Mouse (Mus musculus): Measurements from ENCODE around the gene Yeats4.

DNA sequence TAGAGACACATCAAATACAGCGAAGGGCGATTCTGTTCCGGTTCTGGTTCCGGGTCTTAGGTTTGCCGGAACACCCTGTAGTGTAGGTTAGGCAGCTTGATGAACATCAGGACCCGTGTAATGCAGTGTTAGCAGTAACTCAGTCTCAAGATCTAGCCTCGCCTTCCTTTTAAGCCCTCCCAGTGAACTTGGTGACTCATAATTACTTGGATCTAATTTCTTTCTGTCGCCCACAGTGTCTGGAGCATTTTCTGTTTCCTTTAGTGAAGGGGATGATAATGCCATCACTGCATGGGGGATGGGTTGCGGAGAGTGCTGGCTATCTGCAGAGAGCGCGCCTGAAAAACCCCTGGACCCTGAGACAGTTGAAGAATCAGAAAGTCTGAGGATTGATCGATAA is 49.7 kb downstream of the Yeats4 start:
- peak; percentile 70 for TF ChIP-seq POLR2A (IDR thresholded peaks at IDR 0.05; ENCODE audit: insufficient read length, low read depth)
- no peak for TF ChIP-seq MYOG (IDR thresholded peaks at IDR 0.05; ENCODE audit: control insufficient read depth in 1 of 3, insufficient read depth in 1 of 3, insufficient read length in 2 of 3, low read depth in 2 of 3)
- no peak for TF ChIP-seq CEBPB (IDR thresholded peaks at IDR 0.05; ENCODE audit: insufficient read depth, poor library complexity, severe bottlenecking)
- no peak for TF ChIP-seq MAX (IDR thresholded peaks at IDR 0.05; ENCODE audit: low read depth)
- TF ChIP-seq MYOD1 (IDR thresholded peaks at IDR 0.05; ENCODE audit: control insufficient read depth in 1 of 3, insufficient read length in 2 of 3, low read depth in 2 of 3): no peak
- no peak for TF ChIP-seq E2F4 (IDR thresholded peaks at IDR 0.05; ENCODE audit: insufficient read depth)

All from myocyte (in vitro differentiated cells).